ENCODE assay signal across 8 mouse cellular contexts in the genomic region with DNA sequence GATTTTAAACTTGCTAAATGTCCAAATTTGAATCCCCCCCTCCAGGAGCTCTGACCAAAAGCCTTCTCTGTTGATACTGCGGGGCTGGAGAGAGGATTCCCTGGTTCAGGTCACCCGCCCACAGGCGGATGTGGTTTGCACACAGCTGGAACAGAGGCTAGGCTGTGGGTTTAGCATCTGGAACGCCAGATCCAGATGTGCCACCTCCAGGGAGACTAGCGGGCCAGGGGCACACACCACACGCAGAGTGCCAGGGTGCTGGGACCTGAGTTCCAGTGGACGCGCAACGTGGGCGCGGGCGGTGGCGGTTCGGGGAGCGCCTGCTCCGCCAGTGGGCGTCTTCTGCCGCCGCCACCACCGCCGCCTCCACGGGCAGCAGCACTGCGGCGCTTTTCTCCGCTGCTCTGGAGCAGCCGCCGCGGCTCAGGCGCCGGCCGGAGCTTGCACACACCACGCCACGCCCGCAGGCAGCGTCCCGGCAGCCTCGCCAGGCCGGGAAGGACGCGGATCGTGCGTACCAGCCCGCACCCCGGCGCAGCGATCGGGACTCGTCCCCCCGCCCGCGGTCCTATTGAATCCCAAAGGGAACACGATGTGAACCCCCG.
DNase-seq lines count a peak whose midpoint lies in the region; ATAC-seq and TF ChIP-seq lines count a peak whose summit lies in the region.

No protein-coding gene starts in this region.

- peaks cover 8% of the 10 kb centered on the region for H3K4me1 ChIP-seq in heart, embryonic 11.5 days (ENCODE audit: control insufficient read depth, insufficient read depth, low read length)
- peaks cover 47% of the 10 kb centered on the region for H3K4me1 ChIP-seq in forebrain, embryonic 12.5 days
- H3K4me1 ChIP-seq in kidney, embryonic 14.5 days (ENCODE audit: control insufficient read depth, insufficient read depth, low read length) = 0 out of 2 replicates have a peak, but pooled peaks cover 7% of the 10 kb centered on the region
- peaks cover 25% of the 10 kb centered on the region for H3K4me1 ChIP-seq in thymus, adult 2 months (replicated peaks; ENCODE audit: control insufficient read depth, insufficient read depth, low read length)

- TF ChIP-seq CTCF in thymus, adult 2 months (IDR thresholded peaks at IDR 0.05; ENCODE audit: borderline replicate concordance, control insufficient read depth, extremely low read depth, insufficient read depth, low read length, poor library complexity) = no peak

- H3K27me3 ChIP-seq in heart, embryonic 11.5 days (ENCODE audit: control insufficient read depth, insufficient read depth, low read length) = peaks cover 75% of the 10 kb centered on the region
- H3K27me3 ChIP-seq in forebrain, embryonic 12.5 days = peaks cover 61% of the 10 kb centered on the region
- peaks cover 70% of the 10 kb centered on the region for H3K27me3 ChIP-seq in kidney, embryonic 14.5 days (ENCODE audit: control insufficient read depth, insufficient read depth, low read length)
- H3K27me3 ChIP-seq in thymus, adult 2 months (ENCODE audit: control insufficient read depth, insufficient read depth, low read length) = peaks cover 38% of the 10 kb centered on the region

- under 1% methylated on average over 44 of the region's 53 CpGs for WGBS in heart, embryonic 11.5 days (ENCODE audit: insufficient replicate concordance)
- WGBS in forebrain, embryonic 12.5 days = 0% methylated on average over 52 of the region's 53 CpGs
- WGBS in kidney, embryonic 14.5 days = under 1% methylated on average over 44 of the region's 53 CpGs
- under 1% methylated on average over 53 of the region's 53 CpGs for WGBS in thymus, adult 2 months

- peak overlapping the region; percentile 71 for H3K9ac ChIP-seq in heart, embryonic 11.5 days (ENCODE audit: low read depth, low read length)
- peak overlapping the region; percentile 93 for H3K9ac ChIP-seq in forebrain, embryonic 12.5 days
- peak overlapping the region; percentile 73 for H3K9ac ChIP-seq in kidney, embryonic 14.5 days (ENCODE audit: low read depth, low read length)

- intact Hi-C loops in heart, postnatal 25 days (cut with DNase I) = no loop called here

- H3K36me3 ChIP-seq in heart, embryonic 11.5 days (ENCODE audit: control insufficient read depth, insufficient read depth, low read length) = no peaks in the 10 kb centered on the region
- no peaks in the 10 kb centered on the region for H3K36me3 ChIP-seq in forebrain, embryonic 12.5 days (replicated peaks)
- H3K36me3 ChIP-seq in kidney, embryonic 14.5 days (ENCODE audit: control insufficient read depth, insufficient read depth, low read length) = no peaks in the 10 kb centered on the region
- no peaks in the 10 kb centered on the region for H3K36me3 ChIP-seq in thymus, adult 2 months (ENCODE audit: control insufficient read depth, insufficient read depth, low read length)

- peak overlapping the region; percentile 99 for H3K4me2 ChIP-seq in heart, embryonic 11.5 days
- H3K4me2 ChIP-seq in forebrain, embryonic 12.5 days = peak overlapping the region; percentile 96
- H3K4me2 ChIP-seq in kidney, embryonic 14.5 days (replicated peaks; ENCODE audit: low read depth, low read length) = peak overlapping the region; percentile 98

- no peak for TF ChIP-seq POLR2A in thymus, adult 2 months (IDR thresholded peaks at IDR 0.05; ENCODE audit: control insufficient read depth, extremely low read depth, insufficient read depth, low read length, poor library complexity)

- H3K4me3 ChIP-seq in heart, embryonic 11.5 days (ENCODE audit: low read depth, low read length) = peak overlapping the region; percentile 75
- H3K4me3 ChIP-seq in forebrain, embryonic 12.5 days (replicated peaks) = peak overlapping the region; percentile 76
- peak overlapping the region; percentile 69 for H3K4me3 ChIP-seq in kidney, embryonic 14.5 days (ENCODE audit: low read length)
- peak overlapping the region; percentile 40 for H3K4me3 ChIP-seq in thymus, adult 2 months (ENCODE audit: control insufficient read depth, insufficient read depth, low read length)

- H3K9me3 ChIP-seq in heart, embryonic 11.5 days (replicated peaks; ENCODE audit: control insufficient read depth, low read length) = no peaks in the 10 kb centered on the region
- no peaks in the 10 kb centered on the region for H3K9me3 ChIP-seq in forebrain, embryonic 12.5 days
- H3K9me3 ChIP-seq in kidney, embryonic 14.5 days (ENCODE audit: control insufficient read depth, low read length) = no peaks in the 10 kb centered on the region

- peak overlapping the region; percentile 52 for H3K27ac ChIP-seq in heart, embryonic 11.5 days (ENCODE audit: low read depth, low read length)
- peak overlapping the region; percentile 92 for H3K27ac ChIP-seq in forebrain, embryonic 12.5 days
- H3K27ac ChIP-seq in kidney, embryonic 14.5 days (ENCODE audit: low read depth, low read length) = no peak overlapping the region
- H3K27ac ChIP-seq in thymus, adult 2 months (ENCODE audit: control insufficient read depth, insufficient read depth, low read length) = no peak overlapping the region

- DNase-seq in heart, postnatal 25 days (ENCODE audit: low spot score) = no peak
- peak; percentile 62 for DNase-seq in R1 (ENCODE audit: low read depth, low spot score)
- peak; percentile 62 for DNase-seq in mesoderm, embryonic 11.5 days (ENCODE audit: low read depth, low spot score)
- peak; percentile 52 for DNase-seq in thymus, adult 2 months
- no peak for DNase-seq in adrenal gland, adult 18-20 months (ENCODE audit: low spot score in 2 of 2)

- peak; percentile 37 for ATAC-seq in heart, embryonic 11.5 days (replicated peaks; ENCODE audit: insufficient number of reproducible peaks, low FRiP score, low TSS enrichment)
- peak; percentile 76 for ATAC-seq in forebrain, embryonic 12.5 days (ENCODE audit: low FRiP score)
- ATAC-seq in kidney, embryonic 14.5 days (ENCODE audit: low FRiP score, low TSS enrichment) = peak; percentile 71; the same call in 1 of the 2 replicates

Comparison
In these comparisons a context has a peak if more than half of its experiments do, and no peak if none do; other contexts are left out.
1. H3K27ac ChIP-seq: peak in heart, embryonic 11.5 days (single experiment) and forebrain, embryonic 12.5 days (single experiment); none in kidney, embryonic 14.5 days (single experiment) and thymus, adult 2 months (single experiment).
2. DNase-seq: peak in R1 (single experiment), mesoderm, embryonic 11.5 days (single experiment) and thymus, adult 2 months (single experiment); none in heart, postnatal 25 days (single experiment) and adrenal gland, adult 18-20 months (0 of 2).
3. Peak in every context shown above with its lines, with median percentiles within 50 percentile points of each other: ATAC-seq, H3K4me2 ChIP-seq, H3K4me3 ChIP-seq and H3K9ac ChIP-seq.